Mouse (Mus musculus): Measurements from ENCODE around the gene Fadd. TPM values are rescaled to one million over a fixed set of nuclear protein-coding genes. Genes with fewer than 3 reads are reported as not detected.

Fadd gene
- total and polyA plus RNA-seq, 2 experiments from 2014 or later, result 5.2 to 10.6 TPM

GRCm38 (mm10) chr7:144577876-144578275 is 4.4 kb downstream of the Fadd start:
- peak overlapping the region; percentile 92 for H3K27ac ChIP-seq (ENCODE audit: low read depth)
- no peaks in the 10 kb centered on the region for H3K27me3 ChIP-seq (ENCODE audit: control insufficient read depth, insufficient read depth, low read length)
- ATAC-seq (ENCODE audit: insufficient read depth, low read depth), result peak; percentile 60

GRCm38 (mm10) chr7:144572234-144572633 is 10.0 kb downstream of the Fadd start:
- ATAC-seq (ENCODE audit: insufficient read depth, low read depth), result no peak
- TF ChIP-seq EP300 (IDR thresholded peaks at IDR 0.05; ENCODE audit: low read depth), result no peak
- WGBS, result 76% methylated on average over 5 of the region's 5 CpGs

More at GRCm38 (mm10) chr7:144577876-144578275, 4.4 kb downstream of the Fadd start:
- H3K4me1 ChIP-seq (ENCODE audit: control insufficient read depth, insufficient read depth), result peaks cover 24% of the 10 kb centered on the region
- DNase-seq (ENCODE audit: low spot score), result peak; percentile 80
- no peak overlapping the region for H3K4me2 ChIP-seq (ENCODE audit: low read depth, low read length)
- H3K9ac ChIP-seq (replicated peaks; ENCODE audit: low read depth, low read length), result no peak overlapping the region
- H3K4me3 ChIP-seq (ENCODE audit: low read depth, low read length), result no peak overlapping the region
- H3K9me3 ChIP-seq (replicated peaks; ENCODE audit: control insufficient read depth, low read length), result no peaks in the 10 kb centered on the region
- H3K36me3 ChIP-seq (replicated peaks; ENCODE audit: control insufficient read depth, insufficient read depth, low read length), result peaks cover 8% of the 10 kb centered on the region
- WGBS, result 25% methylated on average over 5 of the region's 5 CpGs
- no peak for TF ChIP-seq CTCF (IDR thresholded peaks at IDR 0.05; ENCODE audit: low read depth)
- peak; percentile 97 for TF ChIP-seq EP300 (IDR thresholded peaks at IDR 0.05; ENCODE audit: low read depth)

GRCm38 (mm10) chr7:144571598-144571997 is 10.7 kb downstream of the Fadd start:
- no peak overlapping the region for H3K9ac ChIP-seq (replicated peaks; ENCODE audit: low read depth, low read length)
- no peak for DNase-seq (ENCODE audit: low spot score)
- ATAC-seq (ENCODE audit: insufficient read depth, low read depth), result no peak
- H3K27ac ChIP-seq (ENCODE audit: low read depth), result no peak overlapping the region
- no peaks in the 10 kb centered on the region for H3K9me3 ChIP-seq (replicated peaks; ENCODE audit: control insufficient read depth, low read length)
- no peak overlapping the region for H3K4me3 ChIP-seq (ENCODE audit: low read depth, low read length)
- no peaks in the 10 kb centered on the region for H3K27me3 ChIP-seq (ENCODE audit: control insufficient read depth, insufficient read depth, low read length)
- no peak for TF ChIP-seq CTCF (IDR thresholded peaks at IDR 0.05; ENCODE audit: low read depth)
- no peak for TF ChIP-seq EP300 (IDR thresholded peaks at IDR 0.05; ENCODE audit: low read depth)
- peaks cover 15% of the 10 kb centered on the region for H3K4me1 ChIP-seq (ENCODE audit: control insufficient read depth, insufficient read depth)
- H3K36me3 ChIP-seq (replicated peaks; ENCODE audit: control insufficient read depth, insufficient read depth, low read length), result no peaks in the 10 kb centered on the region
- H3K4me2 ChIP-seq (ENCODE audit: low read depth, low read length), result no peak overlapping the region

More at GRCm38 (mm10) chr7:144572234-144572633, 10.0 kb downstream of the Fadd start:
- no peak overlapping the region for H3K4me3 ChIP-seq (ENCODE audit: low read depth, low read length)
- no peak for DNase-seq (ENCODE audit: low spot score)
- no peak overlapping the region for H3K27ac ChIP-seq (ENCODE audit: low read depth)
- no peak overlapping the region for H3K9ac ChIP-seq (replicated peaks; ENCODE audit: low read depth, low read length)
- no peak overlapping the region for H3K4me2 ChIP-seq (ENCODE audit: low read depth, low read length)
- H3K9me3 ChIP-seq (replicated peaks; ENCODE audit: control insufficient read depth, low read length), result no peaks in the 10 kb centered on the region
- H3K36me3 ChIP-seq (replicated peaks; ENCODE audit: control insufficient read depth, insufficient read depth, low read length), result no peaks in the 10 kb centered on the region
- H3K27me3 ChIP-seq (ENCODE audit: control insufficient read depth, insufficient read depth, low read length), result no peaks in the 10 kb centered on the region
- peaks cover 21% of the 10 kb centered on the region for H3K4me1 ChIP-seq (ENCODE audit: control insufficient read depth, insufficient read depth)

- H3K9ac ChIP-seq (replicated peaks; ENCODE audit: low read depth, low read length), result no peak overlapping the region
- H3K4me1 ChIP-seq (ENCODE audit: control insufficient read depth, insufficient read depth), result peaks cover 12% of the 10 kb centered on the region; the same call in 1 of the 2 replicates
- peak; percentile 91 for ATAC-seq (ENCODE audit: insufficient read depth, low read depth)
- H3K36me3 ChIP-seq (replicated peaks; ENCODE audit: control insufficient read depth, insufficient read depth, low read length), result no peaks in the 10 kb centered on the region
- TF ChIP-seq CTCF (IDR thresholded peaks at IDR 0.05; ENCODE audit: low read depth), result no peak
- 0 out of 2 replicates have a peak, but pooled peaks have one; percentile 20 for TF ChIP-seq EP300 (IDR thresholded peaks at IDR 0.05; ENCODE audit: low read depth)
- no peak overlapping the region for H3K4me3 ChIP-seq (ENCODE audit: low read depth, low read length)
- no peaks in the 10 kb centered on the region for H3K9me3 ChIP-seq (replicated peaks; ENCODE audit: control insufficient read depth, low read length)
- no peaks in the 10 kb centered on the region for H3K27me3 ChIP-seq (ENCODE audit: control insufficient read depth, insufficient read depth, low read length)
- peak; percentile 83 for DNase-seq (ENCODE audit: low spot score)
- 9% methylated on average over 7 of the region's 7 CpGs for WGBS
- no peak overlapping the region for H3K4me2 ChIP-seq (ENCODE audit: low read depth, low read length)
- H3K27ac ChIP-seq (ENCODE audit: low read depth), result peak overlapping the region; percentile 78
Measured at GRCm38 (mm10) chr7:144569428-144569827, 12.8 kb downstream of the Fadd start.

GRCm38 (mm10) chr7:144568091-144568490 is 14.2 kb downstream of the Fadd start:
- peaks cover 17% of the 10 kb centered on the region for H3K4me1 ChIP-seq (ENCODE audit: control insufficient read depth, insufficient read depth)
- H3K9ac ChIP-seq (replicated peaks; ENCODE audit: low read depth, low read length), result no peak overlapping the region
- H3K27ac ChIP-seq (ENCODE audit: low read depth), result no peak overlapping the region

More at GRCm38 (mm10) chr7:144568091-144568490, 14.2 kb downstream of the Fadd start:
- H3K4me3 ChIP-seq (ENCODE audit: low read depth, low read length), result no peak overlapping the region
- H3K36me3 ChIP-seq (replicated peaks; ENCODE audit: control insufficient read depth, insufficient read depth, low read length), result no peaks in the 10 kb centered on the region
- TF ChIP-seq CTCF (IDR thresholded peaks at IDR 0.05; ENCODE audit: low read depth), result no peak
- TF ChIP-seq EP300 (IDR thresholded peaks at IDR 0.05; ENCODE audit: low read depth), result no peak
- no peak overlapping the region for H3K4me2 ChIP-seq (ENCODE audit: low read depth, low read length)
- no peak for DNase-seq (ENCODE audit: low spot score)
- no peak for ATAC-seq (ENCODE audit: insufficient read depth, low read depth)
- no peaks in the 10 kb centered on the region for H3K9me3 ChIP-seq (replicated peaks; ENCODE audit: control insufficient read depth, low read length)
- H3K27me3 ChIP-seq (ENCODE audit: control insufficient read depth, insufficient read depth, low read length), result no peaks in the 10 kb centered on the region
